ENCODE assay signal across 8 mouse cellular contexts in genomic region chr2:84556888-84557514, GRCm38 (mm10).
DNase-seq lines count a peak whose midpoint lies in the region; ATAC-seq and TF ChIP-seq lines count a peak whose summit lies in the region.

No protein-coding gene starts in this region.

- no peaks in the 10 kb centered on the region for H3K27me3 ChIP-seq in forebrain, postnatal 0 days (ENCODE audit: insufficient read depth, low read length)
- H3K27me3 ChIP-seq in forebrain, embryonic 12.5 days, result no peaks in the 10 kb centered on the region

- no peak overlapping the region for H3K9ac ChIP-seq in forebrain, postnatal 0 days
- no peak overlapping the region for H3K9ac ChIP-seq in forebrain, embryonic 12.5 days

- no peak overlapping the region for H3K4me3 ChIP-seq in forebrain, postnatal 0 days (ENCODE audit: low read depth, low read length)
- no peak overlapping the region for H3K4me3 ChIP-seq in forebrain, embryonic 12.5 days (replicated peaks)

- no peaks in the 10 kb centered on the region for H3K4me1 ChIP-seq in forebrain, postnatal 0 days (ENCODE audit: insufficient read depth)
- H3K4me1 ChIP-seq in forebrain, embryonic 12.5 days, result 0 out of 2 replicates have a peak, but pooled peaks cover 4% of the 10 kb centered on the region

- H3K36me3 ChIP-seq in forebrain, postnatal 0 days (ENCODE audit: insufficient read depth), result no peaks in the 10 kb centered on the region
- no peaks in the 10 kb centered on the region for H3K36me3 ChIP-seq in forebrain, embryonic 12.5 days (replicated peaks)

- H3K27ac ChIP-seq in forebrain, postnatal 0 days (ENCODE audit: low read depth, low read length), result no peak overlapping the region
- no peak overlapping the region for H3K27ac ChIP-seq in forebrain, embryonic 12.5 days

- WGBS in forebrain, postnatal 0 days, result 51% methylated on average over 10 of the region's 10 CpGs
- 62% methylated on average over 10 of the region's 10 CpGs for WGBS in forebrain, embryonic 12.5 days

- peak; percentile 25; the same call in 1 of the 2 replicates for ATAC-seq in forebrain, postnatal 0 days
- no peak for ATAC-seq in forebrain, embryonic 12.5 days (ENCODE audit: low FRiP score)
- peak; percentile 55; the same call in 1 of the 2 replicates for ATAC-seq in megakaryocyte-erythroid progenitor cell, adult 5-6 weeks (replicated peaks; ENCODE audit: low FRiP score, low TSS enrichment, poor library complexity, severe bottlenecking)

- DNase-seq in forebrain, postnatal 0 days, result no peak
- peak; percentile 46 for DNase-seq in MEL-GATA-1-ER (ENCODE audit: extremely low read depth, low read depth)
- peak; percentile 58 to 72 for DNase-seq in frontal cortex, postnatal 36 days (ENCODE audit: low spot score in 2 of 2)
- DNase-seq in kidney, postnatal 4 days, result peak; percentile 8 to 20
- DNase-seq in urinary bladder, adult 2 months (ENCODE audit: low spot score), result no peak
- DNase-seq in natural killer cell, adult 2 months (ENCODE audit: low spot score in 2 of 2), result no peak

- no peaks in the 10 kb centered on the region for H3K9me3 ChIP-seq in forebrain, postnatal 0 days (ENCODE audit: low read length)
- H3K9me3 ChIP-seq in forebrain, embryonic 12.5 days, result no peaks in the 10 kb centered on the region

- no peak overlapping the region for H3K4me2 ChIP-seq in forebrain, postnatal 0 days (ENCODE audit: low read depth)
- H3K4me2 ChIP-seq in forebrain, embryonic 12.5 days, result no peak overlapping the region

- peak; percentile 14; the same call in 1 of the 2 replicates for TF ChIP-seq CTCF in forebrain, postnatal 0 days (IDR thresholded peaks at IDR 0.05; ENCODE audit: low read depth)

Comparison
In these comparisons a context has a peak if more than half of its experiments do, and no peak if none do; other contexts are left out.
1. DNase-seq: peak in MEL-GATA-1-ER (single experiment), frontal cortex, postnatal 36 days (2 of 2) and kidney, postnatal 4 days (2 of 2); none in forebrain, postnatal 0 days (single experiment), urinary bladder, adult 2 months (single experiment) and natural killer cell, adult 2 months (0 of 2).